Mouse (Mus musculus) liver, embryonic 14.5 days (tissue): ENCODE results near the gene Kank3. TPM values are rescaled to one million over a fixed set of nuclear protein-coding genes. Genes with fewer than 3 reads are reported as not detected.
A peak's percentile ranks its signal among the peaks of the same experiment; 100 is the strongest.

Source experiments
- ATAC-seq: fragments of 200-750 bp; cut with Nextera tagmentation; 2 replicates; pipeline ENCODE4 v1.8.0; 2017; ENCODE audit warnings: moderate number of reproducible peaks, mild to moderate bottlenecking, moderate library complexity; ENCODE audit not compliant: insufficient read depth
- DNase-seq, 3 experiments: peaks; one replicate each; pipeline ENCODE4 v3.0.0-alpha.2; 2012 to 2013; ENCODE audit warnings: low read depth in 3 of 3, low spot score in 3 of 3
- H3K27ac ChIP-seq: fragments of 300-500 bp; sonication (generic); 2 replicates; pipeline ENCODE4 v1.5.1; 2014; ENCODE audit warnings: moderate library complexity, mild to moderate bottlenecking, control low read depth, inconsistent platforms
- H3K27me3 ChIP-seq: fragments of 300-500 bp; sonication (generic); 2 replicates; pipeline ENCODE4 v1.6.1; 2014; ENCODE audit warnings: mild to moderate bottlenecking, low read length, moderate library complexity; ENCODE audit not compliant: control insufficient read depth, insufficient read depth
- H3K36me3 ChIP-seq: fragments of 300-500 bp; sonication (generic); replicated peaks from 2 replicates; pipeline ENCODE4 v1.6.1; 2014; ENCODE audit warnings: low read depth; ENCODE audit not compliant: control insufficient read depth, insufficient read depth
- H3K4me1 ChIP-seq, 2 experiments: fragments of 200-500 bp in 1 of 2; fragments of 300-500 bp in 1 of 2; sonication (generic) in 1 of 2; replicated peaks; 2 replicates each; pipeline ENCODE4 v1.6.1; 2012 to 2014; ENCODE audit warnings: antibody characterized with exemption in 1 of 2, inconsistent platforms in 1 of 2, low read length in 1 of 2; ENCODE audit not compliant: control insufficient read depth in 2 of 2, insufficient read depth in 2 of 2
- H3K4me2 ChIP-seq: fragments of 300-500 bp; sonication (generic); 2 replicates; pipeline ENCODE4 v1.6.1; 2014; ENCODE audit warnings: low read depth, mild to moderate bottlenecking, control low read depth, moderate library complexity
- H3K4me3 ChIP-seq, 2 experiments: fragments of 200-500 bp in 1 of 2; fragments of 300-500 bp in 1 of 2; sonication (generic) in 1 of 2; 2 replicates each; pipeline ENCODE4 v1.5.1; 2012 to 2014; ENCODE audit warnings: low read depth in 2 of 2, low read length in 2 of 2, mild to moderate bottlenecking in 2 of 2, control low read depth in 1 of 2, inconsistent platforms in 1 of 2, moderate library complexity in 1 of 2; ENCODE audit not compliant: insufficient read depth in 1 of 2
- H3K9ac ChIP-seq: fragments of 300-500 bp; sonication (generic); replicated peaks from 2 replicates; pipeline ENCODE4 v1.6.1; 2014; ENCODE audit warnings: mild to moderate bottlenecking, control low read depth, moderate library complexity
- H3K9me3 ChIP-seq: fragments of 300-500 bp; sonication (generic); 2 replicates; pipeline ENCODE4 v1.6.1; 2016; ENCODE audit warnings: low read length, mixed read lengths; ENCODE audit not compliant: control insufficient read depth
- CTCF ChIP-seq: IDR thresholded peaks from 2 replicates; pipeline ENCODE4 v1.5.1; 2016; ENCODE audit warnings: antibody characterized with exemption, low read depth, control low read depth
- EP300 ChIP-seq: IDR thresholded peaks from 2 replicates; pipeline ENCODE4 v1.6.1; 2016; ENCODE audit warnings: antibody characterized with exemption, low read depth
- WGBS: fragments of 180-500 bp; shearing (Covaris S2); extraction: QIAGEN DNeasy Blood & Tissue Kit; methylation state at CpG from one replicate; pipeline ENCODE4 v1.1.7; 2014; ENCODE audit not compliant: insufficient replicate concordance; 5-methylcytosine and 5-hydroxymethylcytosine counted together
- polyA plus RNA-seq, 2 experiments: library from polyadenylated mRNA; depleted of rRNA in 1 of 2; stranded (reverse) in 1 of 2; unstranded in 1 of 2; fragments of >200 nt; fragmentation: Nextera tagmentation in 1 of 2; extraction: Ambion mirVana in 1 of 2; gene quantifications; 2 replicates each; pipeline versions ENCODE4 v1.2.1 to v1.2.3; 2012 to 2014

Kank3 gene
- polyA plus RNA-seq (2012; rRNA removed) (7.1 and 7.6 TPM in 2 replicates), polyA plus RNA-seq (2014; fragmentation: Nextera tagmentation; extraction: Ambion mirVana) (7.3 and 7.7 TPM in 2 replicates)

DNA sequence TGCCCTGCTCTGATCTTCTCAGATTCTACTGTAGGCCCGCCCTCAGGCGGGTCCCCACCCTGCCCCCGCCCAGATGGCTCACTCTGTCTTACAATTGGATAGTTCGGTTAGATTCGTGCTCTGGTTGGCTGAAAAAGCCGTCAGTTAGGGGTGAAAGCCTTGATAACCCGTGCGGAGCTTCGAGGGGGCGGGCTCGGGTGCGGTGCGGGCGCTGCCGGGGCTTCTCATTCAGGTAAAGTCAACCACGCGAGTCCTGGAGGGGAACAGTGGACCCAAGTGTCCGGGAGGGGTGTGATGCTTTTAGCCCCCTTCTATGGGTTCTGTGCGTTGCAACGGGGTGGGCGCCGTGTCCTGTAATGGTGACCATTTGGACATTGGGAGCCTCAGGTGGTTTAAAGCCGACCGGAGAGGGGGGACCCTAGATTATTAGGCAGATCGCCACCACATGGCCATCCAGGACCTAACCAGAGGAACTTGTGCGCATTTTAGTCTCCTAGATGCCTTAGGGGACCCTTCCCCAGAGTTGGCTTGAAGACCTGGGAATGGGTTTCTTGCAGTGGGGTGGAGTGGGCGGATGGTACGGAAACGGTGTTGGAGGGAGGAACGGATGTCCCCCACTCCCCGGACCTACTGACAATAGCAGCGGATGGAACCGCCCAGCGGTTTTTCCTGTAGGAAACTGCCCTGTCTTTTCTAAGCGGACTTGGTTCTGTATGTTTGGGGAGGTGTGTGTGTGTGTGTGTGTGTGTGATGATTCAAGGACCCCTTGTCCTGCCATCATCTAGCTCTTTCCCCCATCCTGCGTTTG lies at the start of gene Kank3:
Kank3 (plus strand) TSS at position 186 of the 808 bp plus-strand sequence.
- H3K27ac ChIP-seq: no peak within 1 kb of the TSS
- ATAC-seq (peak; percentile 97), DNase-seq (peak; percentile 86 to 93 (median 91))
- H3K27me3 ChIP-seq: peaks cover 3% of the 10 kb centered on the region; the same call in 1 of the 2 replicates
- WGBS: under 1% methylated on average over 36 of the region's 36 CpGs
- no peaks in the 10 kb centered on the region for H3K36me3 ChIP-seq
- no peak for TF ChIP-seq CTCF
- TF ChIP-seq EP300: peak; percentile 42
- H3K9ac ChIP-seq: peak within 1 kb of the TSS; percentile 50
- H3K4me2 ChIP-seq: peak within 1 kb of the TSS; percentile 87
- H3K4me3 ChIP-seq: peak within 1 kb of the TSS; percentile 58 to 81
- peaks cover 0 to 12% of the 10 kb centered on the region in 2 experiments; a peak in 3 of 4 replicates for H3K4me1 ChIP-seq
- H3K9me3 ChIP-seq: no peaks in the 10 kb centered on the region

DNA sequence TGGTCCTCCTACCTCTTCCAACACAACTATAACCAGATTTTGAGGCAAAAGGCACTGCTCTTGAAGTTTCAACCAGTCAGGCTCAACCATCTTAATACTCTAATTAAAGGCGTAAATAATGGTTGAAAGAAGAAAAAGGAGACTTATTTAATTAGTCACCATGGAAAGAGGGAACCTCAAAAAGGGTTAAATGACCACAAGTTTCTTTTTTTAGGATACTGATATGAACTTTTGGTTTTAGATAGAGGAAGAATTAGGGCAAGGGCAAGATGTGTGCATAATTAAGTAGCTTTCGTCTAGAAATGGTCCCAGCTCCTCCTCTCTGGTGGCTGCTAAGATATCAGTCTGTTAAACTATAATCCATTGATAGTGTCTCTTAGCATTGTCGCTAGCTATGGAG lies 43.9 kb upstream of the Kank3 start:
- H3K27ac ChIP-seq: no peak overlapping the region
- H3K27me3 ChIP-seq: no peaks in the 10 kb centered on the region
- TF ChIP-seq EP300 (no peak), CTCF (no peak)
- H3K4me1 ChIP-seq: no peaks in the 10 kb centered on the region
- H3K36me3 ChIP-seq: no peaks in the 10 kb centered on the region
- WGBS: 33% methylated on average over 3 of the region's 3 CpGs
- H3K4me3 ChIP-seq: no peak overlapping the region
- ATAC-seq (no peak), DNase-seq (no peak)
- no peak overlapping the region for H3K4me2 ChIP-seq
- no peaks in the 10 kb centered on the region for H3K9me3 ChIP-seq
- H3K9ac ChIP-seq: no peak overlapping the region

DNA sequence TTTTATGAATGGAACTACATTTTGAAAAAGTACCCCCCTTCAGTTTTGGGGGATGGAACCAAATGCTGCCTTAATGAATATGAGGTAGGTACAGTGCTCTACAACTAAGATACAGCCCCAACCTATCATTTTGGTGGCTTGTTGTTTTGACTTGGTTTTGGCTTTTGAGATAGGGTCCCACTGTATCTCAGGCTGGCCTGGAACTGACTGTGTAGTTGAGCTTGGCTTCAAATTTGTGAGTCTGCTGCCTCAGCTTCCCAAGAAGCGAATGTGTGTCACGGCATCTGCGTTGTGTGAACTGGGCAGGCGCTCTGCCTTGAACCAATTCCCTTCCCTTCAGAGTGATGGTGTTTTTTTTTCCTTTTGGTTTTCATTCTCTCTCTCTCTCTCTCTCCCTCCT lies 38.7 kb upstream of the Kank3 start:
- no peak overlapping the region for H3K9ac ChIP-seq
- H3K36me3 ChIP-seq: peaks cover 9% of the 10 kb centered on the region
- DNase-seq: no peak
- H3K4me3 ChIP-seq: no peak overlapping the region
- H3K9me3 ChIP-seq: no peaks in the 10 kb centered on the region
- no peak for ATAC-seq
- no peaks in the 10 kb centered on the region for H3K4me1 ChIP-seq
- H3K27ac ChIP-seq: no peak overlapping the region
- WGBS: 75% methylated on average over 4 of the region's 4 CpGs
- no peaks in the 10 kb centered on the region for H3K27me3 ChIP-seq
- no peak overlapping the region for H3K4me2 ChIP-seq
- TF ChIP-seq EP300: no peak
- no peak for TF ChIP-seq CTCF

DNA sequence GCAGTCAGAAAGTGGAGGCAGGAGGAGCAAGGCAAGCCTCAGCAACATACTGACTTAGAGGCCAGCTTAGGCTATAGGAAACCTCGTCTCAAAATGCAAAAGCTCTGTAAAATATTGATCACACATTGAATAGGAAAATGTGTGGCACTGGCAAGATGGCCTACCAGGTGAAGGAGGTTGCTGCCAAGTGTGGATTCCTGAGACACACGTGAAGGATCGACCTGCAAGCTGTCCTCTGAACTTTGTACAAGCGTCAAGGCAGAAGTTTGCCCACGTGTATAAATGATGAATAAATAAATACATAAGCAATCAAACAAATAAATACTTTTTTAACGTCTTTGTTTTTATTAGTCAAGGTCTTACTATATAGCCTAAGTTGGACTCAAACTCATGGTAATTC lies 36.9 kb upstream of the Kank3 start:
- H3K4me3 ChIP-seq: no peak overlapping the region
- TF ChIP-seq CTCF (no peak), EP300 (no peak)
- 74% methylated on average over 6 of the region's 6 CpGs for WGBS

DNA sequence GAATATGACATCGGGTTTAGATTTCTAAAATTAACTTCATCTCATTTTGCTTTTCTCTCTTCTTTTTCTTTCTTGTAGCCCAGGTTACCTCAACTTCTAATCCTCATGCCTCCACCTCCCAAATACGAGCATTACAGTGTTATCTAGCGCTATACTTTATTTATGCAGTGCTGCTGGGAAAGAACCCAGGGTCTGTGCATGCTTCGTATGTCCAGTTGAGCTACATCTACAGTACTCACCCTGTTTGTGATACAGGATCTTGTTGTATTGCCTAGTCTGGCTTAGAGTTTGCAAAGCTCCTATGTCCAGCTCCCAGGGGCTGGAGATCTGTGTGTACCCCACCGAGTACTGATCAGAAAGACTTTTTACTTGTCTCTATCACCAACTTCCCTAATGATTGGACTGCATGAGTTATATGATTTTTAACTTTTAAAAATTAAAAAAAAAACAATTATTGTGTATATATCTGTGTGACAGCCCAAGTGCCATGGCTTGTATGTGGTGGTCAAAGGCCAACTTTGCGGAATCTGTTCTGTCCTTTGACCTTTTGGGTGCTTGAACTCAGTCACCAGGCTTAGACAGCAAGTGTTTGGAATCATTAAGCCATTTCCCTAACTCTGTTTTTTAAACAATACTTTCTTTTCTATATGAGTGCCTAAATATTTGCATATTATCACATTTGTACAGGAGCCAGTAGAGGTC lies 36.3 kb upstream of the Kank3 start:
- H3K4me3 ChIP-seq: no peak overlapping the region
- WGBS: 74% methylated on average over 6 of the region's 6 CpGs
- H3K36me3 ChIP-seq: peaks cover 22% of the 10 kb centered on the region
- H3K9me3 ChIP-seq: no peaks in the 10 kb centered on the region
- H3K27ac ChIP-seq: no peak overlapping the region
- no peaks in the 10 kb centered on the region for H3K27me3 ChIP-seq
- no peak for DNase-seq
- TF ChIP-seq CTCF (no peak), EP300 (no peak)
- H3K4me2 ChIP-seq: no peak overlapping the region
- H3K9ac ChIP-seq: no peak overlapping the region
- peaks cover 0 to 5% of the 10 kb centered on the region in 2 experiments; a peak in 1 of 4 replicates for H3K4me1 ChIP-seq
- no peak for ATAC-seq

More for the DNA sequence above, 36.9 kb upstream of the Kank3 start:
- H3K27me3 ChIP-seq: no peaks in the 10 kb centered on the region
- H3K36me3 ChIP-seq: peaks cover 22% of the 10 kb centered on the region
- no peak overlapping the region for H3K27ac ChIP-seq
- no peak for DNase-seq
- H3K9ac ChIP-seq: no peak overlapping the region
- no peak for ATAC-seq
- no peak overlapping the region for H3K4me2 ChIP-seq
- H3K4me1 ChIP-seq: 0 out of 4 replicates have a peak, but pooled peaks cover 0 to under 1% of the 10 kb centered on the region in 2 experiments
- H3K9me3 ChIP-seq: no peaks in the 10 kb centered on the region
